Mouse (Mus musculus) liver, embryonic 14.5 days (tissue): Measurements from ENCODE around the gene Prune2.

Experiments used
- CTCF ChIP-seq: IDR thresholded peaks from 2 replicates; pipeline ENCODE4 v1.5.1; 2016; ENCODE audit warnings: antibody characterized with exemption, low read depth, control low read depth
- EP300 ChIP-seq: IDR thresholded peaks from 2 replicates; pipeline ENCODE4 v1.6.1; 2016; ENCODE audit warnings: antibody characterized with exemption, low read depth

DNA sequence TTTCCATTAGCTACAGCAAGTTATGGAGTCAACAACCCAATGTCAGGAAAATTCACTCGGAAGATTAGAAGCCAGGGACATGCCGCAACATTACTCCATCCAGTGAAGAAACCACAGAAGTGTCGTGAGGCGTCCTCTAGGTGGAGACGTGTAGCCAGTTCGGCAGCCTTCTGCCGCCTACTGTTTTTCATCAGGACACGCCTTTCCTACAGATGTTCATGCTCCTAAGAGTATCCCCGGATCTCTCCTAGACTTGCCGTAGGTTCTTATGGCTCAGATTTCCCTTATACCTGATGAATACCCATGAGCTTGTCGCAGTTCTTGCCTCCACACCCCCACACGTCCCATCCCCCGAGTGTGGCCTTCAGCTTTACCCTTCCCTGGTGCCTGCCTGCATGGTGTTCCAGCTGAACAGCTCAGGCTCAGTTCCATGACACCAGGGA lies 207.6 kb downstream of the Prune2 start:
- TF ChIP-seq CTCF (peak; percentile 83), EP300 (no peak)
